ENCODE assay signal across 8 mouse cellular contexts in the genomic region with DNA sequence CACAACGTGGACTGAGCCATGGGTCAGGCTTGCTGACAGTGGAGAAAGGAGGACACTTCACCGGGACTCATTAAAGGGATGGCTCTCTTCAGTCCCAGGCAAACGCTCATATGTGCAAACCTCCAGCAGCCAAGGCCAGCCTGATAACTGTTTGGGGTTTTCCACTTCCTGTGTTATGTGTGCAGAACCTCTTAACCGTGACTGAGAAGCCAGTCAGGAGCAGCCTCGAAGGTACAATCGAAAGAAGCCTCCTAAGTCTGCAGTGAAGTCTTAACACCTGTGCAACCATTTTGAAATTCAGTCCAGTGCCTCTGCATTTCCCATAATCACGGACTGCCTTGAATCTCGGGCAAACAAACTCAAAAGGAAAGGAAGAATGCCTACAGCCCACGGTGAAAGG. TPM values are rescaled to one million over a fixed set of nuclear protein-coding genes. Genes with fewer than 3 reads are reported as not detected.
A peak's percentile ranks its signal among the peaks of the same experiment; 100 is the strongest.
DNase-seq lines count a peak whose midpoint lies in the region; ATAC-seq lines count a peak whose summit lies in the region.

No protein-coding gene starts in this region.

- ATAC-seq in hindbrain, embryonic 12.5 days (ENCODE audit: low FRiP score), result no peak
- no peak for ATAC-seq in embryonic facial prominence, embryonic 14.5 days (ENCODE audit: low read depth)
- no peak for ATAC-seq in midbrain, embryonic 16.5 days

- H3K36me3 ChIP-seq in hindbrain, embryonic 12.5 days, result no peaks in the 10 kb centered on the region
- H3K36me3 ChIP-seq in hindbrain, embryonic 10.5 days, result no peaks in the 10 kb centered on the region
- no peaks in the 10 kb centered on the region for H3K36me3 ChIP-seq in embryonic facial prominence, embryonic 14.5 days (ENCODE audit: control insufficient read depth, insufficient read depth, low read length)
- H3K36me3 ChIP-seq in midbrain, embryonic 16.5 days (ENCODE audit: control insufficient read depth, insufficient read depth, low read length), result no peaks in the 10 kb centered on the region

- DNase-seq in hindbrain, embryonic 10.5 days (ENCODE audit: low spot score), result no peak
- DNase-seq in CD8-positive naive resting alpha-beta T cell, adult 2 months (ENCODE audit: low read depth in 2 of 2, low spot score in 2 of 2), result peak; percentile 26 to 29
- DNase-seq in embryonic facial prominence, embryonic 14.5 days (ENCODE audit: low spot score), result no peak
- no peak for DNase-seq in layer of hippocampus, adult 8-10 months (ENCODE audit: low spot score in 2 of 2)
- DNase-seq in right cerebral cortex, postnatal 36 days (ENCODE audit: low spot score in 2 of 2), result no peak
- no peak for DNase-seq in retina, embryonic 14.5 days (ENCODE audit: low spot score)

- H3K27ac ChIP-seq in hindbrain, embryonic 12.5 days, result no peak overlapping the region
- H3K27ac ChIP-seq in hindbrain, embryonic 10.5 days, result no peak overlapping the region
- no peak overlapping the region for H3K27ac ChIP-seq in embryonic facial prominence, embryonic 14.5 days (replicated peaks; ENCODE audit: low read depth, low read length)
- no peak overlapping the region for H3K27ac ChIP-seq in midbrain, embryonic 16.5 days (ENCODE audit: low read length)

- H3K4me2 ChIP-seq in hindbrain, embryonic 12.5 days (replicated peaks), result peak overlapping the region; percentile 94
- peak overlapping the region; percentile 98 for H3K4me2 ChIP-seq in embryonic facial prominence, embryonic 14.5 days (ENCODE audit: low read depth, low read length)
- peak overlapping the region; percentile 68 for H3K4me2 ChIP-seq in midbrain, embryonic 16.5 days (ENCODE audit: low read length)

- H3K4me1 ChIP-seq in hindbrain, embryonic 12.5 days, result peaks cover 33% of the 10 kb centered on the region
- H3K4me1 ChIP-seq in hindbrain, embryonic 10.5 days (replicated peaks), result peaks cover 37% of the 10 kb centered on the region
- H3K4me1 ChIP-seq in embryonic facial prominence, embryonic 14.5 days (ENCODE audit: control insufficient read depth, insufficient read depth, low read length), result peaks cover 26% of the 10 kb centered on the region
- H3K4me1 ChIP-seq in midbrain, embryonic 16.5 days (ENCODE audit: control insufficient read depth, insufficient read depth, low read length), result peaks cover 27% of the 10 kb centered on the region

- no peaks in the 10 kb centered on the region for H3K9me3 ChIP-seq in hindbrain, embryonic 12.5 days (replicated peaks)
- H3K9me3 ChIP-seq in hindbrain, embryonic 10.5 days, result no peaks in the 10 kb centered on the region
- H3K9me3 ChIP-seq in embryonic facial prominence, embryonic 14.5 days (ENCODE audit: control insufficient read depth, low read length), result no peaks in the 10 kb centered on the region
- no peaks in the 10 kb centered on the region for H3K9me3 ChIP-seq in midbrain, embryonic 16.5 days (replicated peaks; ENCODE audit: control insufficient read depth, low read length, poor library complexity, severe bottlenecking)

- no peak overlapping the region for H3K9ac ChIP-seq in hindbrain, embryonic 12.5 days
- no peak overlapping the region; the same call in 1 of the 2 replicates for H3K9ac ChIP-seq in embryonic facial prominence, embryonic 14.5 days (ENCODE audit: low read depth, low read length)
- peak overlapping the region; percentile 46 for H3K9ac ChIP-seq in midbrain, embryonic 16.5 days (ENCODE audit: low read depth, low read length)

- 35% methylated on average over 9 of the region's 9 CpGs for WGBS in hindbrain, embryonic 12.5 days
- WGBS in hindbrain, embryonic 10.5 days, result 34% methylated on average over 9 of the region's 9 CpGs
- WGBS in embryonic facial prominence, embryonic 14.5 days, result 35% methylated on average over 9 of the region's 9 CpGs
- 38% methylated on average over 9 of the region's 9 CpGs for WGBS in midbrain, embryonic 16.5 days

- H3K27me3 ChIP-seq in hindbrain, embryonic 12.5 days, result peaks cover 45% of the 10 kb centered on the region
- peaks cover 85% of the 10 kb centered on the region for H3K27me3 ChIP-seq in hindbrain, embryonic 10.5 days (ENCODE audit: insufficient read depth, poor library complexity, severe bottlenecking)
- peaks cover 25% of the 10 kb centered on the region for H3K27me3 ChIP-seq in embryonic facial prominence, embryonic 14.5 days (replicated peaks; ENCODE audit: control insufficient read depth, insufficient read depth, low read length)
- no peaks in the 10 kb centered on the region for H3K27me3 ChIP-seq in midbrain, embryonic 16.5 days (ENCODE audit: control insufficient read depth, insufficient read depth, low read depth, low read length)

- peak overlapping the region; percentile 71 for H3K4me3 ChIP-seq in hindbrain, embryonic 12.5 days
- no peak overlapping the region for H3K4me3 ChIP-seq in hindbrain, embryonic 10.5 days
- H3K4me3 ChIP-seq in embryonic facial prominence, embryonic 14.5 days (ENCODE audit: low read depth, low read length), result peak overlapping the region; percentile 77
- peak overlapping the region; percentile 86 for H3K4me3 ChIP-seq in midbrain, embryonic 16.5 days (ENCODE audit: low read depth, low read length)

RNA-seq across cellular contexts. Expression of a gene that starts 3.1 kb away (rescaled TPM):
- 1.2 and 1.6 TPM in 2 replicates for polyA plus RNA-seq in hindbrain, embryonic 12.5 days (2016; fragmentation: Nextera tagmentation; extraction: Ambion mirVana)
- polyA plus RNA-seq in hindbrain, embryonic 10.5 days (2016; fragmentation: Nextera tagmentation; extraction: Ambion mirVana), result 0.43 and 0.46 TPM in 2 replicates
- 1.2 and 1.8 TPM in 2 replicates for polyA plus RNA-seq in embryonic facial prominence, embryonic 14.5 days (2014; fragmentation: Nextera tagmentation; extraction: Ambion mirVana)
- polyA plus RNA-seq in midbrain, embryonic 16.5 days (2015; fragmentation: Nextera tagmentation; extraction: Ambion mirVana), result 2.2 and 2.6 TPM in 2 replicates
- total RNA-seq in layer of hippocampus, adult 8-10 months (2022), result 100 to 1,000 TPM in 2 of 4 experiments, 10 to 100 TPM in 2; 77.4 to 104 (median 91.8) TPM

Comparison
In these comparisons a context has a peak if more than half of its experiments do, and no peak if none do; other contexts are left out.
1. DNase-seq: peak in CD8-positive naive resting alpha-beta T cell, adult 2 months (2 of 2); none in hindbrain, embryonic 10.5 days (single experiment), embryonic facial prominence, embryonic 14.5 days (single experiment), layer of hippocampus, adult 8-10 months (0 of 2), right cerebral cortex, postnatal 36 days (0 of 2) and retina, embryonic 14.5 days (single experiment).
2. Peak in every context shown above with its lines, with median percentiles within 50 percentile points of each other: H3K4me2 ChIP-seq.